Mouse (Mus musculus) thymus, adult 2 months (tissue): ENCODE results near the gene Atp2c2.

ENCODE experiments used
- CTCF ChIP-seq: fragments of 200-500 bp; IDR thresholded peaks from 2 replicates; pipeline ENCODE4 v1.5.1; 2012; ENCODE audit warnings: mild to moderate bottlenecking, control low read depth, low read length, moderate library complexity, borderline replicate concordance; ENCODE audit not compliant: control insufficient read depth, poor library complexity, insufficient read depth; ENCODE audit errors: extremely low read depth
- POLR2A ChIP-seq: fragments of 200-500 bp; IDR thresholded peaks from 2 replicates; pipeline ENCODE4 v1.6.1; 2012; ENCODE audit warnings: mild to moderate bottlenecking, low read length, control low read depth, moderate library complexity; ENCODE audit not compliant: control insufficient read depth, poor library complexity, insufficient read depth; ENCODE audit errors: extremely low read depth

GRCm38 (mm10) chr8:119738129-119738907 lies 38.5 kb downstream of the Atp2c2 start:
- TF ChIP-seq CTCF (no peak), POLR2A (no peak)
